Mouse (Mus musculus) lung, adult 2 months (tissue): ENCODE data around the gene Lyrm1. TPM values are rescaled to one million over a fixed set of nuclear protein-coding genes. Genes with fewer than 3 reads are reported as not detected.

Experiments used
- DNase-seq: peaks from one replicate; pipeline ENCODE4 v3.0.0; 2022
- H3K4me1 ChIP-seq: fragments of 200-500 bp; 2 replicates; pipeline ENCODE4 v1.6.1; 2011; ENCODE audit warnings: low read length; ENCODE audit not compliant: control insufficient read depth, insufficient read depth
- H3K4me3 ChIP-seq: fragments of 200-500 bp; replicated peaks from 2 replicates; pipeline ENCODE3; 2011; ENCODE audit warnings: low read depth, mild to moderate bottlenecking, control low read depth, low read length; ENCODE audit errors: extremely low read depth
- CTCF ChIP-seq: fragments of 200-500 bp; IDR thresholded peaks from 2 replicates; pipeline ENCODE4 v1.5.1; 2011; ENCODE audit warnings: mild to moderate bottlenecking, low read length, control low read depth; ENCODE audit not compliant: insufficient read depth
- POLR2A ChIP-seq: fragments of 200-500 bp; IDR thresholded peaks from 2 replicates; pipeline ENCODE4 v1.6.1; 2011; ENCODE audit warnings: low read depth, mild to moderate bottlenecking, control low read depth, low read length, borderline replicate concordance; ENCODE audit errors: extremely low read depth
- WGBS: fragments of 180-500 bp; shearing (Covaris S2); methylation state at CpG from one replicate; pipeline ENCODE4 v1.1.7; 2018; 5-methylcytosine and 5-hydroxymethylcytosine counted together
- polyA plus RNA-seq: library from polyadenylated mRNA; depleted of rRNA; stranded (reverse); fragments of >200 nt; gene quantifications from 2 replicates; pipeline ENCODE4 v1.2.3, GENCODE M21; 2012

The Lyrm1 gene
- polyA plus RNA-seq, 1 experiment = 3.0 TPM

DNA sequence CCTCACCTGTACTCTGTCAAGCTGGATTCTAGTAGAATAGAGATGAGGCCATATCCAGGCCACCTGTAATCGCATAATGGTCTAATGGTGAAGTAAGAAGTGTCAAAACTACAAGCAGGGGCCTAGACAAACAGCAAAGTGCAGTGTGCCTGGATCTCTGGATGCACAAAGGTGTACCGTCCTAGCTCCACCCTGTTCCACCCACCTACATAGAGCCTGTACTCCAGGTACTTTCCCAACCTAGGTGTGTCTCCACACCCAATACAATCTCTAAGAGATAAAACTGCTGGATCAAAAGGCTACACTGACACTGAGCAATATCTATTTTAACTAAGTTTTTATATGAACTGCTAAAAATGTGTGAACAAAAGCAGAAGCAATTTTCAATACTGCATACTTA, 35.1 kb upstream of the Lyrm1 start:
- no peak for DNase-seq
- Histone ChIP-seq H3K4me1 (peaks cover 16% of the 10 kb centered on the region), H3K4me3 (no peak overlapping the region)
- WGBS = 73% methylated on average over 2 of the region's 2 CpGs
- no peak for TF ChIP-seq CTCF

DNA sequence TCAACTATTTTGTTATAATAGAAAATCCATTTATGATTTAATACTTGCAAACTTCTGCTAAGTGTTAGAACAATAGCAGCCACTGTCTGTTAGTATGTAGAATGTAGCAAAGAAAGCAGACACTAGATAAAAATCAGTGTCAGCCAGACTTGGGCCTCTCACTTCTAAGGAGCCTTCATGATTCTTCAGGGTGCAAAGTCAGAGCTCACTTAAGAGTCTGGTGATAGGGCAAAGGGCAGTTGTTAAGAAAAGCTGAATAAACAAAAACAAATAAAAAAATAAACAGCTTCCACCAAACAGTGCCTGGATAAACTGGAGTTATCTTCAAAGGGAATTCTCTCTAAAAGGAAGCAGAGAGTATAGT, 34.7 kb upstream of the Lyrm1 start:
- Histone ChIP-seq H3K4me3 (no peak overlapping the region), H3K4me1 (peaks cover 18% of the 10 kb centered on the region)
- no peak for DNase-seq
- no peak for TF ChIP-seq CTCF
- no peak for TF ChIP-seq POLR2A

DNA sequence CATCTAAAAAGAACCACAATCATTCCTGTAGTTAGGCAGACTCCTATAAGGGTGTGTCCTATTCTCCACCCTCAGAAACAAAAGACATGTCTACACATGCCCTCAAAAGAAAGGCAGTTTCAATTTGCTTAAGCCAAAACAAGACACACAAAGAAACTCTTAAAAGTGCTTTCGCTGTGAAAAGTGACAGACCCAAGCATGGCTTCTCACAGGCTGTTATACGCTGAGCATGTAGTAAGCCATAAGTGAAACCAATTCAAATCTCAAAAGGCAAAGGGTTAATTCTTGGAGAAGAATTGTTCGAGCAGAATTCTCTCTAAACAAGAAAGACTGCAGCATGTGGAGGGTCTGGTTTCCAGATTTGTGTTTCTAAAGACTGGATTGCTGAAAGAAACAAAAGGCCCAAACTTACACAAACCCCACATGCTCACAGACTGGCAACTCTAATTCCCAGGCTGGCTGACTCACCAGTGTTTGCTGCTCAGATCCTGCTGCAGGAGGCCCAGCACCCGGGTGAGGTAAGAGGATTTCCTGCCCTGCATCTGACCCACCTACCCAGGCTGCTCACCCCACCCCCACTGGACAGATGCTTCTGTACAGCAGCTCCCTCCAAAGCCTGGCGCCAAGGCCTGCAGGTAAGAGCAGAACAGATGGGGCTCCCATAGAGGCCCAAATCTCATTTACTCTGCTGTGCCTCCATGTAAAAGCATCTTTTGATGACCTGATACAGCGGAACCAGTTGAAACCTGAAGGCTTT, 34.1 kb upstream of the Lyrm1 start:
- H3K4me3 ChIP-seq = no peak overlapping the region
- DNase-seq = no peak
- no peak for TF ChIP-seq CTCF
- TF ChIP-seq POLR2A = no peak
- 30% methylated on average over 6 of the region's 6 CpGs for WGBS
- H3K4me1 ChIP-seq = peaks cover 21% of the 10 kb centered on the region

DNA sequence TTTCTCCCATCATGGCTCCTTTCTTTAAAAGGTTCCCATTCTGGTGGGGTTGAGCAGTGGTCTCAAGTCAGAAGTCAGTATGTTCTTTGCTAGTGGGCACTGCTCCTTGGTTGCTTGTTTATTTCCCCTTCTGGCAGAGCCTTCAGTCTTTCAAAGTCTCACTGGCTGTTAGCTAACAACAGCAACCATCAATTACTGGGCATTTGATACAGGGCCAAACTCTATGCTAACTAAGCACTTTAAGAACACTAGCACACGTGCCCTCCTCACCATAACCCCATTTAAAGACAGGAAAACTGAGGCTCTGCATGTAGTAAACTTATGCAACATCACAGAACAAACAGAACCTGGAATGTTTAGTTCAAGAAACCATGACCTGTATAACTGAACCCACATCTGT, 33.5 kb upstream of the Lyrm1 start:
- TF ChIP-seq CTCF = no peak
- TF ChIP-seq POLR2A = no peak
- 17% methylated on average over 1 of the region's 1 CpGs for WGBS
- H3K4me1 ChIP-seq = peaks cover 21% of the 10 kb centered on the region
- DNase-seq = no peak
- H3K4me3 ChIP-seq = no peak overlapping the region

DNA sequence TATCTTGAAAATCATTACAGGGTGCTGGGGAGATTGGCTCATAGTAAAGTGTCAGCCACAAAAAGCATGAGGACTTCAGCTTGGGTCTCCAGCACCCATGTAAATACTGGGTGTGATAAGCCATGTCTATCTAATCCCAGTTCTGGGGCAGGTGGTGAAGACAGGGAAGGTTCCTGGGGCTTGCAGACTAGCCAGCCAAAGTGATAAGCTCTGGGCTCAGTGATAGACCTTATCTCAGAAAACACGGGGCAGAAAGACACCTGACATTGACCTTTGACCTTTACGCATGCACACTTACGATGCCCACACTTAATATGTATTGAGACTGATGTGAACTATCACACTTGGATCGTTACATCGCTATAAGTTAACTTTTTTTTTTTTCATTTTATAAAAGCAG, 31.2 kb upstream of the Lyrm1 start:
- Histone ChIP-seq H3K4me1 (peaks cover 21% of the 10 kb centered on the region), H3K4me3 (no peak overlapping the region)
- DNase-seq = no peak
- TF ChIP-seq CTCF (no peak), POLR2A (no peak)
- WGBS = 81% methylated on average over 5 of the region's 5 CpGs

DNA sequence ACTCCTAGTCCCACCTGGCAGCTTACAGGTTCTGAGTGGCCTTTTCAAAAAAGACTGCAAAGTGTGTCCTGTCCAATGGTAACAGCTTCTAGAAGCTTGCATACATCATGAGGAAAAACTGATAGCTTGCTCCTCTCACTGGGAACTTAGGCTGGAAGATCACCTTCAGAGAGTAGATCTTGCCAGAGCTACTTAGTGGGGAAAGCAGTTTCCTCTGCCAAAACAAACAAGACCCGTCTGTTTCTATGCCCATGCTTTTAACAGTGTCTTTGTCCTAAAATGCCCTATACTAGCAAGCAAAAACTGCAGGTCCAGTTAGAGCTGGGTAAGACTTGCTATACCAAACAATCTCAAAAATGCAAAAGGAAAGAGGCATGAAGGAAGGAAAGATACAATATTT, 29.5 kb upstream of the Lyrm1 start:
- no peak for DNase-seq
- Histone ChIP-seq H3K4me1 (peaks cover 16% of the 10 kb centered on the region), H3K4me3 (no peak overlapping the region)
- WGBS = 13% methylated on average over 1 of the region's 1 CpGs
- TF ChIP-seq CTCF = no peak
- TF ChIP-seq POLR2A = no peak

DNA sequence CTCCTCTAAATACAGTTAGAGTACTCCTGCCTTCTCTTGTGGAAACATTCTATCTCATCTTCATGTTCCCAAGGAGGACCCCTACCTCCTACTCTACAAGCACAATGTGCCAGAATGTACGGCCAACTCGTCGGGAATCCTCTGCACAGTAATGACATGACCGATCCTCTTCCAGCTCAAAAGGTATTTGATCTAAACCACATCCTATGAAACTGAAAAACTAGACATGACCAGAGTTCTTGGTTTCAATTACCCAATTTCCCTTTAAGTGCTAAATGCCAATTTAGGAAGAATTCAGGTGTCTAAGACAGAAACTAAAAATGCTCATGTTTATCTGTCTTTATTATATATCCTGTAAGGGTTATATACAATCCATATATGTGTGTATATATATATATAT, 23.5 kb upstream of the Lyrm1 start:
- DNase-seq = no peak
- WGBS = 88% methylated on average over 4 of the region's 4 CpGs
- no peaks in the 10 kb centered on the region for H3K4me1 ChIP-seq
- TF ChIP-seq CTCF (no peak), POLR2A (no peak)
- no peak overlapping the region for H3K4me3 ChIP-seq

DNA sequence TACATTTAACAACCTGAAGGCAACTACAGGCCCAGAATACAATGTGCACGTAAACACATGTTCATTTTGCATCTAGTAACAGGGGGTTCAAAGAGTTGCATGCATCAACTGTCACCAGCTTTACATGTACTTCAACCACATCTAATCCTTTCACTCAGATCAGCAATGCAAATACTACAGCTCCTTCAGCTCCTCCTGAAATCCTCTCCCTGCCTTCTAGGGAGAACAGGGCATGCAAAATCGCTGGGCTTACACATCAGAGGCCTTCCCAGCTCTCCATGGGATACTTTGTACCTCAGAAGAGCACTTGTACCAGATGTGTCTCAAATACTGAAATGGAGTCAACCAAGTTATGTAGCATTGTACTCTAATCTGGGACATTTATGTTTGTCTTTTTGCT, 22.6 kb upstream of the Lyrm1 start:
- H3K4me1 ChIP-seq = no peaks in the 10 kb centered on the region
- H3K4me3 ChIP-seq = no peak overlapping the region
- WGBS = 63% methylated on average over 2 of the region's 2 CpGs
- no peak for DNase-seq
- TF ChIP-seq POLR2A = no peak
- no peak for TF ChIP-seq CTCF

DNA sequence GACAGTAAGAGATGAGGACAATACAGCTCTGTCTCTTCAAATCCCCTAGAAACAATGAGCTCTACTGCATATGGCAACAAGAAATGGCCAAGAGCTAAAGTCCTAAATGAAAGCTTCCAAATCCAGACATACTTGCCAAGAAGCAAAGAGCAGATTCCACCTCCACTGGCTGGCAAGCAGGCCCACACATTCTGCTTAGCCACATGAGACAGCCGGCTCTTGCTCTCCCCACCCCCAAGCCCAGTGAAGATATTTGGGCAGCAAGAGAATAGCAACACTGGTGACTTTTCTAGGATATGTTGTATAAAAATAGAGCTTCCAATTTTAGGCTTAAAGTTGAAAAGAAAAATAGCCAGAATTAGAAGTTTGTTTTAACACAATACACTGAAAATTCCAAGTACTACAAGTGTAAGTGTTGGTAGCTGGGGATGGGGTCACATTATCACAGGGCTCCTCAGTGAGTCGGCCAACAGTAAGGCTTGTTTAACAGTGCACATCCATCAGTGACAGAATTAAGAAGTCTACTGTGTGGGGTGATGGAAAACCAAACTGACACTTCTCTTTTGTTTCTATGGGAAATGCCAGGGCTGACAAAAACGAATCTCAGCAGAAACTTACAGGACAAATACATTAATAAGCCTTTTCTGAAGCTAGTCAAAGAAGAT, 19.8 kb upstream of the Lyrm1 start:
- H3K4me1 ChIP-seq = peaks cover 6% of the 10 kb centered on the region
- TF ChIP-seq POLR2A (no peak), CTCF (no peak)
- DNase-seq = no peak
- no peak overlapping the region for H3K4me3 ChIP-seq
- WGBS = 40% methylated on average over 3 of the region's 3 CpGs

DNA sequence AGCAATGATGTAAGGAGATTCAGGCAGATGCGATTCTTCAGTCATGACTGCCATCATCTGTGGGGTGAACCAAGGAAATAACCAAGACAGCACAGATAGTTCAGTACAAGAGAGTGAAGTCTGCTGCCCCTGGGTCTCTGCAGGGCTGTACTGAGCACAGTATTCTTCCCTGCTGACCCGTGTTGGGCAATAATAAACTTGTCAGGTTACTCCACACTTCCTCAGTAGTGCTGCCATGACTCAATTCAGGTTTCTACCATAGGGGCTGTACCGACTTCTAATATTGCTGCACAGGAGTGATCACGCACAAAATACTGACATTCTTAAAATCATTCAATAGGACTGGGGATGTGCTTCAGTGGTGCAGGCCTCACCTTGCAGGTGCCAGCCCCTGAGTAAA, 16.5 kb upstream of the Lyrm1 start:
- DNase-seq = no peak
- Histone ChIP-seq H3K4me3 (no peak overlapping the region), H3K4me1 (peaks cover 6% of the 10 kb centered on the region)
- TF ChIP-seq POLR2A (no peak), CTCF (no peak)
- WGBS = 86% methylated on average over 4 of the region's 4 CpGs

DNA sequence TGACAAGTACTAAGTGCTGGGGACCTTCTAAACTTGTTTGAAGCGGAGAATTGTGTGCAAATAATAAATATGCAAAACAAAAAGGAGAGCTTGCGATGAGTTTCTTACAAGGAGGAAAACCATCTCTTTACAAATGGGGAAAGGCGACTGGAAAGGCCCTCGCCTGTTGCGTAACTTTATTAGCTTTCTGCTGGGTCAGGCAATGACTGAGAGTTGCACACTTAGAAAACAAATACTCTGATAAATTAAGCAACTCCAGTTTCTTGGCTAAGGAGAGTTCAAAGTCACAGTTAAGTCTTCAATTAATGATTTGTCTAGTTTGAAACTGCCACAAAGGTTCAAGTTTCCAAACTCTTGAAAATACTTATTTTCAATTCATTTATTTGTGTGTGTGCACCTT, 15.3 kb upstream of the Lyrm1 start:
- peaks cover 8% of the 10 kb centered on the region for H3K4me1 ChIP-seq
- no peak for DNase-seq
- no peak overlapping the region for H3K4me3 ChIP-seq
- TF ChIP-seq CTCF = no peak
- TF ChIP-seq POLR2A = no peak
- WGBS = 58% methylated on average over 5 of the region's 5 CpGs
